20 mouse cellular contexts compared by ENCODE assay signal in genomic region chr4:115846656-115847055, GRCm38 (mm10). TPM values are rescaled to one million over a fixed set of nuclear protein-coding genes. Genes with fewer than 3 reads are reported as not detected.
DNase-seq lines count a peak whose midpoint lies in the region; ATAC-seq and TF ChIP-seq lines count a peak whose summit lies in the region.
"Had no signal": no experiment of that assay in that cellular context is flagged by ENCODE, and none has a peak within 500 bp of the region (broad histone marks: within the 10 kb centered on the region; RNA-seq: fewer than 3 reads in every experiment).

No protein-coding gene starts in this region.

- no peak overlapping the region for H3K27ac ChIP-seq in heart, embryonic 11.5 days (ENCODE audit: low read depth, low read length)
- H3K27ac ChIP-seq in lung, embryonic 14.5 days (ENCODE audit: low read depth), result no peak overlapping the region
- peak overlapping the region; percentile 7; the same call in 1 of the 2 replicates for H3K27ac ChIP-seq in bone marrow, adult 2 months (ENCODE audit: control insufficient read depth, insufficient read depth, low read depth, low read length, poor library complexity)
- peak overlapping the region; percentile 99 for H3K27ac ChIP-seq in macrophage
- H3K27ac ChIP-seq: embryonic facial prominence, embryonic 12.5 days; forebrain, embryonic 12.5 days; midbrain, embryonic 13.5 days; neural tube, embryonic 13.5 days had no signal

- H3K4me2 ChIP-seq in heart, embryonic 11.5 days, result no peak overlapping the region
- H3K4me2 ChIP-seq in lung, embryonic 14.5 days, result no peak overlapping the region
- H3K4me2 ChIP-seq: embryonic facial prominence, embryonic 12.5 days; forebrain, embryonic 12.5 days; midbrain, embryonic 13.5 days; neural tube, embryonic 13.5 days had no signal

- no peaks in the 10 kb centered on the region for H3K27me3 ChIP-seq in heart, embryonic 11.5 days (ENCODE audit: control insufficient read depth, insufficient read depth, low read length)
- H3K27me3 ChIP-seq in lung, embryonic 14.5 days (ENCODE audit: insufficient read depth, low read length), result no peaks in the 10 kb centered on the region
- H3K27me3 ChIP-seq: embryonic facial prominence, embryonic 12.5 days; forebrain, embryonic 12.5 days; midbrain, embryonic 13.5 days; neural tube, embryonic 13.5 days had no signal

- H3K9me3 ChIP-seq in heart, embryonic 11.5 days (replicated peaks; ENCODE audit: control insufficient read depth, low read length), result no peaks in the 10 kb centered on the region
- H3K9me3 ChIP-seq in lung, embryonic 14.5 days (ENCODE audit: low read depth, low read length), result no peaks in the 10 kb centered on the region
- H3K9me3 ChIP-seq: embryonic facial prominence, embryonic 12.5 days; forebrain, embryonic 12.5 days; midbrain, embryonic 13.5 days; neural tube, embryonic 13.5 days had no signal

- H3K4me3 ChIP-seq in heart, embryonic 11.5 days (ENCODE audit: low read depth, low read length), result no peak overlapping the region
- H3K4me3 ChIP-seq in lung, embryonic 14.5 days (ENCODE audit: low read depth, low read length), result no peak overlapping the region
- H3K4me3 ChIP-seq in lung, adult 2 months (replicated peaks; ENCODE audit: extremely low read depth, low read depth, low read length), result no peak overlapping the region
- H3K4me3 ChIP-seq in bone marrow, adult 2 months (replicated peaks; ENCODE audit: control insufficient read depth, low read depth, low read length), result no peak overlapping the region
- no peak overlapping the region for H3K4me3 ChIP-seq in macrophage (ENCODE audit: inconsistent target)
- H3K4me3 ChIP-seq: embryonic facial prominence, embryonic 12.5 days; forebrain, embryonic 12.5 days; midbrain, embryonic 13.5 days; neural tube, embryonic 13.5 days had no signal

- peaks cover 27% of the 10 kb centered on the region for H3K4me1 ChIP-seq in heart, embryonic 11.5 days (ENCODE audit: control insufficient read depth, insufficient read depth, low read length)
- peaks cover 4% of the 10 kb centered on the region; the same call in 1 of the 2 replicates for H3K4me1 ChIP-seq in lung, embryonic 14.5 days (ENCODE audit: insufficient read depth)
- H3K4me1 ChIP-seq in lung, adult 2 months (ENCODE audit: control insufficient read depth, insufficient read depth, low read length), result peaks cover 8% of the 10 kb centered on the region
- H3K4me1 ChIP-seq in bone marrow, adult 2 months (ENCODE audit: control insufficient read depth, insufficient read depth, low read length), result peaks cover 17% of the 10 kb centered on the region
- H3K4me1 ChIP-seq: embryonic facial prominence, embryonic 12.5 days; midbrain, embryonic 13.5 days had no signal

- TF ChIP-seq POLR2A in lung, adult 2 months (IDR thresholded peaks at IDR 0.05; ENCODE audit: borderline replicate concordance, extremely low read depth, low read depth, low read length), result no peak
- TF ChIP-seq POLR2A in bone marrow, adult 2 months (IDR thresholded peaks at IDR 0.05; ENCODE audit: borderline replicate concordance, control insufficient read depth, low read depth, low read length), result no peak

- no peak overlapping the region for H3K9ac ChIP-seq in heart, embryonic 11.5 days (ENCODE audit: low read depth, low read length)
- H3K9ac ChIP-seq in lung, embryonic 14.5 days, result no peak overlapping the region
- H3K9ac ChIP-seq: embryonic facial prominence, embryonic 12.5 days; forebrain, embryonic 12.5 days; midbrain, embryonic 13.5 days; neural tube, embryonic 13.5 days had no signal

- WGBS in heart, embryonic 11.5 days (ENCODE audit: insufficient replicate concordance), result 43% methylated on average over 2 of the region's 2 CpGs
- 56% methylated on average over 2 of the region's 2 CpGs for WGBS in lung, embryonic 14.5 days
- 61% methylated on average over 2 of the region's 2 CpGs for WGBS in lung, adult 2 months
- WGBS in bone marrow, adult 2 months, result 79% methylated on average over 2 of the region's 2 CpGs
- WGBS in macrophage (ENCODE audit: missing documents), result 83% methylated on average over 2 of the region's 2 CpGs

- DNase-seq in heart, adult 9 months (ENCODE audit: low spot score in 2 of 2), result peak; percentile 44 to 54
- DNase-seq in lung, embryonic 14.5 days, result peak; percentile 35
- no peak for DNase-seq in lung, adult 2 months
- DNase-seq in cerebellum, adult 9-11 months, result no peak
- DNase-seq in left cerebral cortex, postnatal 10 days (ENCODE audit: extremely low spot score in 1 of 2, low spot score in 2 of 2), result no peak
- DNase-seq: adrenal gland, postnatal 10 days; cerebellum, adult 11-12 months; retina, postnatal 1 day had no signal

- H3K36me3 ChIP-seq in heart, embryonic 11.5 days (ENCODE audit: control insufficient read depth, insufficient read depth, low read length), result no peaks in the 10 kb centered on the region
- H3K36me3 ChIP-seq in lung, embryonic 14.5 days (ENCODE audit: insufficient read depth), result peaks cover 10% of the 10 kb centered on the region
- H3K36me3 ChIP-seq in macrophage (ENCODE audit: inconsistent target), result peaks cover 46% of the 10 kb centered on the region

- H3K79me2 ChIP-seq in macrophage (ENCODE audit: inconsistent target), result peaks cover 88% of the 10 kb centered on the region

- intact Hi-C loops in left cerebral cortex, postnatal 10 days (cut with DNase I), result no loop called here

- TF ChIP-seq CTCF in lung, embryonic 14.5 days (IDR thresholded peaks at IDR 0.05; ENCODE audit: low read depth), result no peak
- TF ChIP-seq CTCF in lung, adult 2 months (IDR thresholded peaks at IDR 0.05; ENCODE audit: insufficient read depth, low read length), result no peak
- TF ChIP-seq CTCF in bone marrow, adult 2 months (IDR thresholded peaks at IDR 0.05; ENCODE audit: control insufficient read depth, insufficient read depth, low read length), result no peak

- no peak for ATAC-seq in heart, embryonic 11.5 days (replicated peaks; ENCODE audit: insufficient number of reproducible peaks, low FRiP score, low TSS enrichment)
- no peak for ATAC-seq in lung, embryonic 14.5 days (ENCODE audit: insufficient read depth)
- ATAC-seq: inflammation-experienced regulatory T-cells, adult 6 months; midbrain, embryonic 13.5 days had no signal

RNA-seq across cellular contexts. Expression of gene Mknk1, which starts 7.7 kb away (rescaled TPM):
- 16.0 and 18.8 TPM in 2 replicates for polyA plus RNA-seq in heart, embryonic 11.5 days (2014; fragmentation: Nextera tagmentation; extraction: Ambion mirVana)
- polyA plus RNA-seq in lung, embryonic 14.5 days (2014; fragmentation: Nextera tagmentation; extraction: Ambion mirVana), result 19.4 and 19.8 TPM in 2 replicates
- 65.9 and 73.9 TPM in 2 replicates for polyA plus RNA-seq in lung, adult 2 months (2012; rRNA removed)
- 23.7 and 48.7 TPM in 2 replicates for polyA plus RNA-seq in bone marrow, adult 2 months (2011; ENCODE audit: insufficient read depth, insufficient read length, low replicate concordance, missing spikeins)
- total RNA-seq in macrophage (2018; cell fraction: chromatin; rRNA removed), result 100 to 1,000 TPM in 25 of 26 experiments, 10 to 100 TPM in 1; 80.0 to 780 (median 373) TPM
- total RNA-seq in macrophage (2018; cell fraction: cytosol; rRNA removed), result 100 to 1,000 TPM in 10 of 26 experiments, 10 to 100 TPM in 16; 52.2 to 151 (median 89.7) TPM
- 100 to 1,000 TPM in 21 of 26 experiments, 10 to 100 TPM in 5; 56.6 to 406 (median 188) TPM for total RNA-seq in macrophage (2018; cell fraction: nucleus; rRNA removed)
- polyA plus RNA-seq in macrophage (2018), result 62.4 to 141 TPM (median 130 TPM) in 3 replicates
- total RNA-seq in left cerebral cortex, postnatal 10 days (2021), result 10 to 100 TPM; 42.9 to 44.9 TPM

RNA-seq across cellular contexts. Expression of gene Mob3c, which starts 18.8 kb away (rescaled TPM):
- polyA plus RNA-seq in heart, embryonic 11.5 days (2014; fragmentation: Nextera tagmentation; extraction: Ambion mirVana), result 6.1 and 6.5 TPM in 2 replicates
- 9.6 and 11.5 TPM in 2 replicates for polyA plus RNA-seq in lung, embryonic 14.5 days (2014; fragmentation: Nextera tagmentation; extraction: Ambion mirVana)
- 27.9 and 45.4 TPM in 2 replicates for polyA plus RNA-seq in lung, adult 2 months (2012; rRNA removed)
- 14.9 and 26.1 TPM in 2 replicates for polyA plus RNA-seq in bone marrow, adult 2 months (2011; ENCODE audit: insufficient read depth, insufficient read length, low replicate concordance, missing spikeins)
- total RNA-seq in macrophage (2018; cell fraction: chromatin; rRNA removed), result 100 to 1,000 TPM in 22 of 26 experiments, 10 to 100 TPM in 4; 81.4 to 234 (median 122) TPM
- total RNA-seq in macrophage (2018; cell fraction: cytosol; rRNA removed), result 10 to 100 TPM; 24.1 to 64.9 (median 31.5) TPM
- total RNA-seq in macrophage (2018; cell fraction: nucleus; rRNA removed), result 100 to 1,000 TPM in 18 of 26 experiments, 10 to 100 TPM in 8; 66.0 to 229 (median 125) TPM
- polyA plus RNA-seq in macrophage (2018), result 16.6 to 27.7 TPM (median 23.8 TPM) in 3 replicates
- total RNA-seq in left cerebral cortex, postnatal 10 days (2021), result 1 to 10 TPM; 3.8 to 5.8 TPM

RNA-seq across cellular contexts. Expression of gene Kncn, which starts 37.5 kb away (rescaled TPM):
- polyA plus RNA-seq in heart, embryonic 11.5 days (2014; fragmentation: Nextera tagmentation; extraction: Ambion mirVana), result not detected in 2 replicates
- not detected in 2 replicates for polyA plus RNA-seq in lung, embryonic 14.5 days (2014; fragmentation: Nextera tagmentation; extraction: Ambion mirVana)
- not detected in 2 replicates for polyA plus RNA-seq in lung, adult 2 months (2012; rRNA removed)
- polyA plus RNA-seq in bone marrow, adult 2 months (2011; ENCODE audit: insufficient read depth, insufficient read length, low replicate concordance, missing spikeins), result 1.2 TPM in 1 of 2 replicates, not detected in the other
- total RNA-seq in macrophage (2018; cell fraction: chromatin; rRNA removed), result 1 to 10 TPM in 2 of 26 experiments, under 1 TPM in 2, not detected in 22; 0.77 to 1.6 (median 0.97) TPM
- total RNA-seq in macrophage (2018; cell fraction: cytosol; rRNA removed), result not detected
- total RNA-seq in macrophage (2018; cell fraction: nucleus; rRNA removed), result 1 to 10 TPM in 3 of 26 experiments, under 1 TPM in 5, not detected in 18; 0.29 to 1.4 (median 0.75) TPM
- polyA plus RNA-seq in macrophage (2018), result not detected in 3 replicates
- total RNA-seq in left cerebral cortex, postnatal 10 days (2021), result under 1 TPM; 0.16 to 0.64 TPM
- total RNA-seq: adrenal gland, postnatal 10 days; gastrocnemius, adult 8-10 months had no signal
- polyA plus RNA-seq: embryonic facial prominence, embryonic 12.5 days; forebrain, embryonic 12.5 days; heart, embryonic 16.5 days; inflammation-experienced regulatory T-cells, adult 6 months; lung, embryonic 16.5 days; spleen, adult 2 months had no signal

RNA-seq across cellular contexts. Expression of gene 6430628N08Rik, which starts 43.8 kb away (rescaled TPM):
- not detected in 2 replicates for polyA plus RNA-seq in heart, embryonic 11.5 days (2014; fragmentation: Nextera tagmentation; extraction: Ambion mirVana)
- polyA plus RNA-seq in lung, embryonic 14.5 days (2014; fragmentation: Nextera tagmentation; extraction: Ambion mirVana), result not detected in 2 replicates
- polyA plus RNA-seq in lung, adult 2 months (2012; rRNA removed), result not detected in 2 replicates
- not detected in 2 replicates for polyA plus RNA-seq in bone marrow, adult 2 months (2011; ENCODE audit: insufficient read depth, insufficient read length, low replicate concordance, missing spikeins)
- not detected for total RNA-seq in macrophage (2018; cell fraction: chromatin; rRNA removed)
- not detected for total RNA-seq in macrophage (2018; cell fraction: cytosol; rRNA removed)
- under 1 TPM in 1 of 26 experiments, not detected in 25; 0.55 TPM for total RNA-seq in macrophage (2018; cell fraction: nucleus; rRNA removed)
- polyA plus RNA-seq in macrophage (2018), result not detected in 3 replicates
- total RNA-seq in left cerebral cortex, postnatal 10 days (2021), result under 1 TPM in 1 of 2 experiments, not detected in 1; 0.49 TPM
- total RNA-seq: adrenal gland, postnatal 10 days; gastrocnemius, adult 8-10 months had no signal
- polyA plus RNA-seq: embryonic facial prominence, embryonic 12.5 days; forebrain, embryonic 12.5 days; heart, embryonic 16.5 days; inflammation-experienced regulatory T-cells, adult 6 months; lung, embryonic 16.5 days; spleen, adult 2 months had no signal

Comparison
In these comparisons a context has a peak if more than half of its experiments do, and no peak if none do; other contexts are left out.
1. DNase-seq: peak in heart, adult 9 months (2 of 2) and lung, embryonic 14.5 days (single experiment); none in lung, adult 2 months (single experiment), cerebellum, adult 9-11 months (single experiment) and left cerebral cortex, postnatal 10 days (0 of 2).
2. H3K27ac ChIP-seq: peak in bone marrow, adult 2 months (single experiment) and macrophage (single experiment); none in heart, embryonic 11.5 days (single experiment) and lung, embryonic 14.5 days (single experiment).